Mouse (Mus musculus) kidney, embryonic 16.5 days (tissue): ENCODE measurements around the gene Akap7. TPM values are rescaled to one million over a fixed set of nuclear protein-coding genes. Genes with fewer than 3 reads are reported as not detected.

Experiments used
- ATAC-seq: fragments of 200-750 bp; cut with Nextera tagmentation; 2 replicates; pipeline ENCODE4 v1.8.0; 2017; ENCODE audit warnings: moderate TSS enrichment; ENCODE audit not compliant: low FRiP score, low TSS enrichment
- H3K27ac ChIP-seq: fragments of 300-500 bp; sonication (generic); 2 replicates; pipeline ENCODE4 v1.5.1; 2014; ENCODE audit warnings: low read length
- H3K27me3 ChIP-seq: fragments of 300-500 bp; sonication (generic); 2 replicates; pipeline ENCODE4 v1.6.1; 2014; ENCODE audit warnings: low read length, control low read depth, mixed read lengths; ENCODE audit not compliant: insufficient read depth
- H3K36me3 ChIP-seq: fragments of 300-500 bp; sonication (generic); 2 replicates; pipeline ENCODE4 v1.6.1; 2014; ENCODE audit warnings: low read length, control low read depth, mixed read lengths; ENCODE audit not compliant: insufficient read depth
- H3K4me1 ChIP-seq: fragments of 300-500 bp; sonication (generic); 2 replicates; pipeline ENCODE4 v1.6.1; 2014; ENCODE audit warnings: low read length, control low read depth, mixed read lengths; ENCODE audit not compliant: insufficient read depth
- H3K4me2 ChIP-seq: fragments of 300-500 bp; sonication (generic); replicated peaks from 2 replicates; pipeline ENCODE4 v1.6.1; 2014; ENCODE audit warnings: low read depth, low read length
- H3K4me3 ChIP-seq: fragments of 300-500 bp; sonication (generic); 2 replicates; pipeline ENCODE4 v1.5.1; 2014; ENCODE audit warnings: mild to moderate bottlenecking, low read length
- H3K9ac ChIP-seq: fragments of 300-500 bp; sonication (generic); replicated peaks from 2 replicates; pipeline ENCODE4 v1.6.1; 2014; ENCODE audit warnings: low read length
- H3K9me3 ChIP-seq: fragments of 300-500 bp; sonication (generic); 2 replicates; pipeline ENCODE4 v1.6.1; 2016; ENCODE audit warnings: low read length, control low read depth
- WGBS: fragments of 180-500 bp; shearing (Covaris S2); extraction: QIAGEN DNeasy Blood & Tissue Kit; methylation state at CpG from one replicate; pipeline ENCODE4 v1.1.7; 2014; 5-methylcytosine and 5-hydroxymethylcytosine counted together
- polyA plus RNA-seq: library from polyadenylated mRNA; unstranded; fragments of >200 nt; fragmentation: Nextera tagmentation; extraction: Ambion mirVana; gene quantifications from 2 replicates; pipeline ENCODE4 v1.2.1, GENCODE M21; 2015

The Akap7 gene
- polyA plus RNA-seq, 1 experiment from 2014 or later = 18.9 TPM

GRCm38 (mm10) chr10:25158651-25159050, 149.0 kb downstream of the Akap7 start:
- no peak overlapping the region for H3K9ac ChIP-seq
- no peak for ATAC-seq
- H3K4me3 ChIP-seq = no peak overlapping the region
- H3K4me2 ChIP-seq = no peak overlapping the region
- 0 out of 2 replicates have a peak, but pooled peaks cover 3% of the 10 kb centered on the region for H3K4me1 ChIP-seq
- H3K27me3 ChIP-seq = no peaks in the 10 kb centered on the region
- WGBS = 83% methylated on average over 5 of the region's 5 CpGs
- no peaks in the 10 kb centered on the region for H3K9me3 ChIP-seq
- no peaks in the 10 kb centered on the region for H3K36me3 ChIP-seq
- H3K27ac ChIP-seq = no peak overlapping the region

- Histone ChIP-seq H3K4me1 (0 out of 2 replicates have a peak, but pooled peaks cover 3% of the 10 kb centered on the region), H3K4me3 (no peak overlapping the region), H3K27ac (no peak overlapping the region), H3K36me3 (no peaks in the 10 kb centered on the region), H3K27me3 (no peaks in the 10 kb centered on the region), H3K9me3 (no peaks in the 10 kb centered on the region), H3K4me2 (no peak overlapping the region), H3K9ac (no peak overlapping the region)
- no peak for ATAC-seq
Observed at GRCm38 (mm10) chr10:25157339-25157738, 150.3 kb downstream of the Akap7 start.

GRCm38 (mm10) chr10:25154225-25154624, 153.4 kb downstream of the Akap7 start:
- whole genome bisulfite sequencing = 73% methylated on average over 6 of the region's 6 CpGs
- H3K27me3 ChIP-seq = no peaks in the 10 kb centered on the region
- H3K4me1 ChIP-seq = 0 out of 2 replicates have a peak, but pooled peaks cover 3% of the 10 kb centered on the region
- no peaks in the 10 kb centered on the region for H3K9me3 ChIP-seq
- no peak overlapping the region for H3K9ac ChIP-seq
- no peak overlapping the region for H3K27ac ChIP-seq
- no peak overlapping the region for H3K4me3 ChIP-seq
- H3K36me3 ChIP-seq = no peaks in the 10 kb centered on the region
- H3K4me2 ChIP-seq = no peak overlapping the region
- no peak for ATAC-seq

- 0 out of 2 replicates have a peak, but pooled peaks cover 3% of the 10 kb centered on the region for H3K4me1 ChIP-seq
- H3K27ac ChIP-seq = no peak overlapping the region
- H3K9me3 ChIP-seq = no peaks in the 10 kb centered on the region
- H3K9ac ChIP-seq = no peak overlapping the region
- H3K4me2 ChIP-seq = no peak overlapping the region
- H3K27me3 ChIP-seq = no peaks in the 10 kb centered on the region
- 86% methylated on average over 6 of the region's 7 CpGs for WGBS
- ATAC-seq = no peak
- no peaks in the 10 kb centered on the region for H3K36me3 ChIP-seq
- no peak overlapping the region for H3K4me3 ChIP-seq
Observed at GRCm38 (mm10) chr10:25151172-25151800, 156.4 kb downstream of the Akap7 start.

- H3K9me3 ChIP-seq = no peaks in the 10 kb centered on the region
- H3K9ac ChIP-seq = no peak overlapping the region
- no peak overlapping the region for H3K4me2 ChIP-seq
- H3K36me3 ChIP-seq = no peaks in the 10 kb centered on the region
- H3K27me3 ChIP-seq = no peaks in the 10 kb centered on the region
- no peak overlapping the region for H3K4me3 ChIP-seq
- whole genome bisulfite sequencing = 72% methylated on average over 12 of the region's 12 CpGs
- H3K27ac ChIP-seq = no peak overlapping the region
- no peak for ATAC-seq
- H3K4me1 ChIP-seq = no peaks in the 10 kb centered on the region
Observed at GRCm38 (mm10) chr10:25145851-25146250, 161.8 kb downstream of the Akap7 start.

- H3K36me3 ChIP-seq = no peaks in the 10 kb centered on the region
- H3K9ac ChIP-seq = no peak overlapping the region
- H3K4me1 ChIP-seq = no peaks in the 10 kb centered on the region; the same call in 1 of the 2 replicates
- no peak overlapping the region for H3K4me2 ChIP-seq
- no peak overlapping the region for H3K27ac ChIP-seq
- H3K9me3 ChIP-seq = no peaks in the 10 kb centered on the region
- H3K27me3 ChIP-seq = no peaks in the 10 kb centered on the region
- no peak overlapping the region for H3K4me3 ChIP-seq
- WGBS = 82% methylated on average over 18 of the region's 18 CpGs
- no peak for ATAC-seq
Observed at GRCm38 (mm10) chr10:25144787-25145761, 162.6 kb downstream of the Akap7 start.

GRCm38 (mm10) chr10:25141781-25142180, 165.9 kb downstream of the Akap7 start:
- WGBS = 74% methylated on average over 1 of the region's 1 CpGs
- no peaks in the 10 kb centered on the region; the same call in 1 of the 2 replicates for H3K4me1 ChIP-seq
- no peak overlapping the region for H3K4me2 ChIP-seq
- H3K9me3 ChIP-seq = peaks cover 4% of the 10 kb centered on the region; the same call in 1 of the 2 replicates
- H3K27ac ChIP-seq = no peak overlapping the region
- no peaks in the 10 kb centered on the region for H3K36me3 ChIP-seq
- ATAC-seq = no peak
- H3K27me3 ChIP-seq = no peaks in the 10 kb centered on the region
- no peak overlapping the region for H3K4me3 ChIP-seq
- no peak overlapping the region for H3K9ac ChIP-seq

- no peaks in the 10 kb centered on the region for H3K36me3 ChIP-seq
- ATAC-seq = peak; percentile 95
- H3K27ac ChIP-seq = no peak overlapping the region
- WGBS = 22% methylated on average over 13 of the region's 14 CpGs
- no peaks in the 10 kb centered on the region; the same call in 1 of the 2 replicates for H3K4me1 ChIP-seq
- H3K27me3 ChIP-seq = no peaks in the 10 kb centered on the region
- H3K9me3 ChIP-seq = peaks cover 4% of the 10 kb centered on the region; the same call in 1 of the 2 replicates
- no peak overlapping the region for H3K4me3 ChIP-seq
- no peak overlapping the region for H3K4me2 ChIP-seq
- H3K9ac ChIP-seq = no peak overlapping the region
Observed at GRCm38 (mm10) chr10:25140155-25140755, 167.4 kb downstream of the Akap7 start.

- H3K9ac ChIP-seq = no peak overlapping the region
- H3K4me1 ChIP-seq = no peaks in the 10 kb centered on the region
- H3K27me3 ChIP-seq = no peaks in the 10 kb centered on the region
- H3K36me3 ChIP-seq = no peaks in the 10 kb centered on the region
- H3K4me3 ChIP-seq = no peak overlapping the region
- H3K9me3 ChIP-seq = no peaks in the 10 kb centered on the region
- no peak for ATAC-seq
- 79% methylated on average over 1 of the region's 1 CpGs for WGBS
- H3K4me2 ChIP-seq = no peak overlapping the region
- no peak overlapping the region for H3K27ac ChIP-seq
Observed at GRCm38 (mm10) chr10:25133581-25133980, 174.1 kb downstream of the Akap7 start.
